Mouse (Mus musculus): ENCODE measurements at regions not wholly inside any gene's neighbourhood (a gene's known extent, or its start where the extent isn't known, plus 50 kb on each side); places are given as distances from the start of the nearest gene placed in this dataset.

GRCm38 (mm10) chr5:101250474-101250873 lies 405.0 kb downstream of the Gpat3 start:
- in situ Hi-C loops (cut with MboI; ENCODE audit: low pct_ligation_motif_present, low pct_unique_long_range_greater_than_20kb, low sequenced_read_pairs), result no loop called here

DNA sequence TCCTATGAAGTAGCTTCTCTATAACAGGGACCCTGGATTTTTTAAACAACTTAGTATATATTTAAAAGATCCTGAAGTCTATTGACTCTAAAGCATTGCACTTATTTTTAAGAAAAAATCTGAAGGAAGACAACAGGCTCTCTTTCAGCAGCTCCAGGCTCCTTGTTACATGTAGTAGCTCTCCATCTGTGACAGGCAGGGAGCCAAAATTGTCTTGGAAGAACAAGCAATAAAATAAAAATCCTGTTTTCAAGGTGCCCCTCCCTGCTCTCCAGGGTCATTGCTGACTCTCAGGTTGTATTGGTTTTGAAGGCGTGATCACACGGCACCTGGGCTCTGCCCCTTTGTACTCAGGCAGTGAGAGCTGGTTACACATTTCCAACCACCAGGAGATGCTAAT lies 397.1 kb downstream of the Gpat3 start:
- dilution Hi-C loops (cut with MboI; ENCODE audit: extremely low pct_ligation_motif_present, extremely low pct_unique_long_range_greater_than_20kb, low sequenced_read_pairs) (no loop called here), in situ Hi-C loops (cut with MboI; ENCODE audit: low pct_ligation_motif_present, low pct_unique_long_range_greater_than_20kb, low sequenced_read_pairs) (no loop called here)
- Histone ChIP-seq H3K27me3 (replicated peaks) (no peaks in the 10 kb centered on the region), H3K79me2 (replicated peaks; ENCODE audit: control insufficient read depth, extremely low read depth, insufficient read depth, poor library complexity, severe bottlenecking) (no peaks in the 10 kb centered on the region; the same call in 1 of the 2 replicates), H3K4me1 (ENCODE audit: control insufficient read depth in 1 of 2, insufficient read depth in 2 of 2) (peaks cover 0 to 14% of the 10 kb centered on the region in 2 experiments; a peak in 2 of 4 replicates), H3K4me3 (replicated peaks in 1 of 3; ENCODE audit: low read depth in 2 of 3, low read length in 2 of 3, poor library complexity in 1 of 3) (no peak overlapping the region), H3K9me3 (replicated peaks; ENCODE audit: low read length) (no peaks in the 10 kb centered on the region), H3K4me2 (ENCODE audit: insufficient read depth, low read depth, poor library complexity, severe bottlenecking) (no peak overlapping the region), H3K27ac (ENCODE audit: insufficient read depth, low read depth) (no peak overlapping the region), H3K36me3 (replicated peaks in 1 of 2; ENCODE audit: control insufficient read depth in 1 of 2, insufficient read depth in 1 of 2, low read length in 1 of 2) (peaks cover 0 to under 1% of the 10 kb centered on the region in 2 experiments), H3K9ac (ENCODE audit: insufficient read depth, low read depth) (no peak overlapping the region)
- DNase-seq (ENCODE audit: extremely low read depth), result no peak
- TF ChIP-seq BHLHE40 (IDR thresholded peaks at IDR 0.05; ENCODE audit: low read depth, low read length) (no peak), CHD1 (IDR thresholded peaks at IDR 0.05; ENCODE audit: low read depth, low read length) (no peak), ETS1 (conservative IDR thresholded peaks at IDR 0.05; ENCODE audit: low read depth, low read length) (no peak), E2F4 (IDR thresholded peaks at IDR 0.05; ENCODE audit: insufficient replicate concordance, low read depth, low read length) (no peak), EP300 (IDR thresholded peaks at IDR 0.05; ENCODE audit: low read length) (no peak), RCOR1 (conservative IDR thresholded peaks at IDR 0.05; ENCODE audit: low read depth, low read length) (no peak), ELF1 (IDR thresholded peaks at IDR 0.05; ENCODE audit: low read depth, low read length) (no peak), ZKSCAN1 (IDR thresholded peaks at IDR 0.05; ENCODE audit: borderline replicate concordance, low read depth, low read length) (no peak), MXI1 (IDR thresholded peaks at IDR 0.05; ENCODE audit: low read depth, low read length) (no peak), ZNF384 (IDR thresholded peaks at IDR 0.05; ENCODE audit: low read depth, low read length) (no peak), TCF12 (IDR thresholded peaks at IDR 0.05; ENCODE audit: low read depth, low read length) (no peak), CHD2 (IDR thresholded peaks at IDR 0.05; ENCODE audit: low read length) (no peak), SIN3A (IDR thresholded peaks at IDR 0.05; ENCODE audit: low read length) (no peak), RAD21 (IDR thresholded peaks at IDR 0.05; ENCODE audit: low read depth, low read length) (no peak), TBP (conservative IDR thresholded peaks at IDR 0.05; ENCODE audit: low read depth, low read length) (no peak), SMC3 (IDR thresholded peaks at IDR 0.05; ENCODE audit: low read depth, low read length) (no peak), HCFC1 (IDR thresholded peaks at IDR 0.05; ENCODE audit: low read depth, low read length) (no peak), ZMIZ1 (IDR thresholded peaks at IDR 0.05; ENCODE audit: low read depth, low read length) (no peak), MEF2A (IDR thresholded peaks at IDR 0.05; ENCODE audit: borderline replicate concordance, low read depth, low read length) (no peak), ZC3H11A (IDR thresholded peaks at IDR 0.05; ENCODE audit: low read depth, low read length) (no peak)

More at GRCm38 (mm10) chr5:101250474-101250873, 405.0 kb downstream of the Gpat3 start:
- Histone ChIP-seq H3K9me3 (replicated peaks; ENCODE audit: low read length) (no peaks in the 10 kb centered on the region), H3K4me1 (ENCODE audit: control insufficient read depth in 1 of 2, insufficient read depth in 2 of 2) (no peaks in the 10 kb centered on the region; a peak in 2 of 4 replicates), H3K4me2 (ENCODE audit: insufficient read depth, low read depth, poor library complexity, severe bottlenecking) (no peak overlapping the region), H3K36me3 (replicated peaks in 1 of 2; ENCODE audit: control insufficient read depth in 1 of 2, insufficient read depth in 1 of 2, low read length in 1 of 2) (no peaks in the 10 kb centered on the region), H3K27ac (ENCODE audit: insufficient read depth, low read depth) (no peak overlapping the region), H3K79me2 (replicated peaks; ENCODE audit: control insufficient read depth, extremely low read depth, insufficient read depth, poor library complexity, severe bottlenecking) (no peaks in the 10 kb centered on the region), H3K9ac (ENCODE audit: insufficient read depth, low read depth) (no peak overlapping the region), H3K27me3 (replicated peaks) (no peaks in the 10 kb centered on the region), H3K4me3 (replicated peaks in 1 of 3; ENCODE audit: low read depth in 2 of 3, low read length in 2 of 3, poor library complexity in 1 of 3) (no peak overlapping the region)
- TF ChIP-seq TBP (conservative IDR thresholded peaks at IDR 0.05; ENCODE audit: low read depth, low read length) (no peak), POLR2AphosphoS2 (IDR thresholded peaks at IDR 0.05; ENCODE audit: low read depth, low read length) (no peak), NRF1 (IDR thresholded peaks at IDR 0.05; ENCODE audit: low read depth, low read length) (no peak), MYC (IDR thresholded peaks at IDR 0.05; ENCODE audit: low read depth, low read length) (no peak), MAX (IDR thresholded peaks at IDR 0.05; ENCODE audit: low read length) (no peak), USF2 (conservative IDR thresholded peaks at IDR 0.05; ENCODE audit: low read depth, low read length) (no peak), ETS1 (conservative IDR thresholded peaks at IDR 0.05; ENCODE audit: low read depth, low read length) (no peak), TCF12 (IDR thresholded peaks at IDR 0.05; ENCODE audit: low read depth, low read length) (no peak), CHD2 (IDR thresholded peaks at IDR 0.05; ENCODE audit: low read length) (no peak), CTCF (conservative IDR thresholded peaks at IDR 0.05 in 1 of 2, IDR thresholded peaks at IDR 0.05 in 1 of 2; ENCODE audit: low read depth in 2 of 2, low read length in 2 of 2) (no peak), E2F4 (IDR thresholded peaks at IDR 0.05; ENCODE audit: insufficient replicate concordance, low read depth, low read length) (no peak), MXI1 (IDR thresholded peaks at IDR 0.05; ENCODE audit: low read depth, low read length) (no peak), GABPA (IDR thresholded peaks at IDR 0.05; ENCODE audit: insufficient replicate concordance, low read depth, low read length) (no peak), CHD1 (IDR thresholded peaks at IDR 0.05; ENCODE audit: low read depth, low read length) (no peak), MEF2A (IDR thresholded peaks at IDR 0.05; ENCODE audit: borderline replicate concordance, low read depth, low read length) (no peak)
- no peak for DNase-seq (ENCODE audit: extremely low read depth)
- dilution Hi-C loops (cut with MboI; ENCODE audit: extremely low pct_ligation_motif_present, extremely low pct_unique_long_range_greater_than_20kb, low sequenced_read_pairs), result no loop called here

All from CH12.LX (cell line).